Mouse (Mus musculus) liver, embryonic 14.5 days (tissue): ENCODE results near the gene Rprml.

Source experiments
- CTCF ChIP-seq: IDR thresholded peaks from 2 replicates; pipeline ENCODE4 v1.5.1; 2016; ENCODE audit warnings: antibody characterized with exemption, low read depth, control low read depth
- EP300 ChIP-seq: IDR thresholded peaks from 2 replicates; pipeline ENCODE4 v1.6.1; 2016; ENCODE audit warnings: antibody characterized with exemption, low read depth

GRCm38 (mm10) chr11:103666907-103667426, 17.6 kb downstream of the Rprml start:
- TF ChIP-seq CTCF (no peak), EP300 (no peak)
